Mouse (Mus musculus): Measurements from ENCODE around the gene Zfp646.

Gene Zfp646

DNA sequence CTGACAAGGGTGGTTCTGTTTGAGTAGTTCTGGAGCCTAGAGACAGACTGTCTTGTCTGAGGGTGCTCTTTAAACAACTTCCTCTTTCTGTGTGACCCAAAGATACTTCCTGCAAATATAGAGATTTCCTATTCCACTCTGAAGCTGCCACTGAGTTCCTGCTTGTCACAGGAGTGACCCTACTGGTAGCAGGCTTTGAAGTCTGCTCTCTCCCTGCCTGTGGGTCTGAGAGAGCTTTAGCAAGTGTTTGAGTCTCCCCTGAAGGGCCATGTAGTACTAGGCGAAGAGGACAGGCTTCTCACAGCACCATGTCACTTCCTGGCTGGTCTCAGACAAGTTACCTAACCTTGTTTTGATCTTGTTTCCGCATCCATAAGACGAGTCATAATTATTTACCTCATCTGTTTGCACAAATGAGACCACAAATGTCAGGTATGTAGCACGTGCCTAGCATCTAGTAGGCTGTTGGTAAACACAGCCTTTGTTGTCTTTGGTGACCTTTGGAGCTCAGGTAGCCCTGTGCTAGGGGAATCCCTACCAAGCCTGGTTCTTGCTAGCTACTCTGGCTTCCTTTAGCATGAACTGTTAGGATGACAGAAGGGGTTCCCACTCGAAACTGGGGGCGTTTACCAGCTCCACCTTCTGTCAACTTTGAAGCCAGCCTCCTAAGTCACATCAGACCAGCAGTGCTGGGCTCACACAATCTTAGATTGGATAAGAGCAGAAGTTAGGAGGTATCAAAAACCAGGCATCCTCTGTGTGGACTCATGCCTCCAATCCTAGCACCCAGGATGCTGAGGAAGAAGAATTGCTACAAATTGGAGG is 46.6 kb downstream of the Zfp646 start:
- peak in 1 of 2 experiments; percentile 42 for DNase-seq

GRCm38 (mm10) chr7:127923714-127924113 is 47.7 kb downstream of the Zfp646 start:
- DNase-seq = no peak

DNA sequence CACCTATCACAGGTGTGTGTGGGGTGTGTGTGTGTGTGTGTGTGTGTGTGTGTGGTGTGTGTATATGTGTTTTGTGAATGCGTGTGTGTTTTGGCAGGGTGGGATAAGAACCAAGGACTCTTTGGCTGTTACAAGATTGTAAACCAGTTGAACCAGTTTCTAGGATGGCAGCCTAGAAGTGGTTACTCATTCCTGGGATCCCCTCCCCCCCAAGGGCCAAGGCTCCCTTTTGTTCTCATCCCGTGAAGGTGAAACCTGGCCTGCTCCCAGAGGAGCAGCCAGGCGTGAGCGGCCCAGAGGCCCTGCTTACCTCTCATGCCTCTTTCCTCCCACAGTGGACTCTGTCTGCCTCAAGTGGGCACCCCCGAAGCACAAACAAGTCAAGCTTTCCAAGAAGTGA is 49.2 kb downstream of the Zfp646 start:
- peak; percentile 75 to 90 for DNase-seq

DNA sequence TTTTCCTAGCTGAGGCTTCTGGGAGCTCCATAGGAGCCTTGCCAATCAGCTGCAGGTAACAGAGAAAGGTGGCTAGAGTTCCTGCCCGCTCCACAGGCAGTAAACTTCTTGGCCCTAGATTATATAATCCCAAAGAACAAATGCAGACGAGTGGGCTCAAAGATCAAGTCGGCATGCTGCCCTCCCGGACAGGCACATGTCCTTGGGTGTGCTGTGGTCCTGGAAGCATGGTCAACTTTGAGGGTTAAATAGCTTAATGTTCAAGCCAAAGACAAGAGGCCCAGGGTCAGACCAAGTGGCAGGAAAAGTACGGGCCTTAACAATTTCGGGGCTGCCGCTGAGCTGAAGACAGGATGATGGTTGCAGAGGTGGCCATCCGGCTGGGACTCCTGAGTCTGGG is 50.0 kb downstream of the Zfp646 start:
- no peak for DNase-seq

- DNase-seq = no peak
These were observed 50.8 kb downstream of the Zfp646 start for GRCm38 (mm10) chr7:127926846-127927245.

DNA sequence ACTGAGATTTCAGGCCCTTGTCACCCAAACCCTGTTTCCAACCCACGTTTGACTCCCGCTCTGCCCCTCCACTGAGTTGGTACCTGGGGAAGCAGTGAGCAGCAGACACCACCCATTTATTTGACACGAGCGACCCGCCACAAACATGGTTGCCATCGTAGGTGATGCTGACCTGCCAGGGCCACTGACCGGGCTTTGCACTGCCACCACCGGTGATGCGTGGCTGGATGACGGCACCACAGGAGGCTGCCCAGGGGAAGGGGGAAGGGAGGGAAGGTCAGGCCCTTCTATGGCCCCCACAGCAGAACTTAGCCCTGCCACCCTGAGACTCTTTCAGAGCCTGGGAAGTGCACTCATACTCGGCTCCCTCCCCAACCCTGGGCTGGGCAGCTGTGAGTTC is 51.7 kb downstream of the Zfp646 start:
- DNase-seq = no peak

GRCm38 (mm10) chr7:127928596-127928995 is 52.6 kb downstream of the Zfp646 start:
- peak in 1 of 2 experiments; percentile 69 for DNase-seq

DNA sequence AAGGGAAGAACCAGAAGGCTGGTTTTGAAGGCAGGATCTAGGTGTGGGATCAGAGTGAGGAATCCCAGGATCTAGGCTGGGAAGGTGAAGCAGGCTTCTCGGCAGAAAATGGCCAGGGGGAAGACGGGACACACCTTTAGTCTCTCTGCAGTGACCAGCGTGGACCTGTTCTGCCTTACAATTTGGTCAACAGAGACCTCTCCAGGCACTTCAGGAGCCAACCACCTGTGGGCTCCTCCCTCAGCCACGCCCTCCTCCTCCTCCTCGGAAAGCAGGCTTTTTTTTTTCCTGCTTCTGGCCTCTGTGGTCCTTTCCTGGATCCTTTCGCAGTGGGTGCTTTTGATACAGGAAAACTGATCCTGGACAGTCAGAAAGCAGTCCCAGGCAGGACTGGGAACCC is 53.9 kb downstream of the Zfp646 start, which contains the start of gene Prss8:
TSS of gene Prss8 (minus strand) at position 182 of the 400 bp plus-strand sequence.
- peak; percentile 80 to 90 for DNase-seq

DNA sequence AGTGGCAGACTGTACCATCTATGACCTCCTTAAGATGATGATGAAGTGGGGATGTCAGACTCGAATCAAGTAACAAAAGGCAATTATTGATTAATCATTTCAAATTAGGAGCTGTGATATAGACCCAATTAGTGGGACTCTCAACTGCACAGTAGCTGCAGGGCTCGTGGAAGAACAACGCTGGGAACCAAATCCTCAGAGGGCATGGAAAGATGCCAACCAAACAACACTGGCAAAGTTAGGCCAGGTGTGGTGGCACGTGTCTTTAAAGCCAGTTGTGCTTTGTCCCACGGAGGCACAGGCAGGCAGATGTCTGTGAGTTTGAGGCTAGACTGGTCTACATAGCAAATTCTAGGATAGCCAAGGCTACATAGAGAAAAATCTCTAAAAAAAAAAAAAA is 54.6 kb downstream of the Zfp646 start:
- no peak for DNase-seq

DNA sequence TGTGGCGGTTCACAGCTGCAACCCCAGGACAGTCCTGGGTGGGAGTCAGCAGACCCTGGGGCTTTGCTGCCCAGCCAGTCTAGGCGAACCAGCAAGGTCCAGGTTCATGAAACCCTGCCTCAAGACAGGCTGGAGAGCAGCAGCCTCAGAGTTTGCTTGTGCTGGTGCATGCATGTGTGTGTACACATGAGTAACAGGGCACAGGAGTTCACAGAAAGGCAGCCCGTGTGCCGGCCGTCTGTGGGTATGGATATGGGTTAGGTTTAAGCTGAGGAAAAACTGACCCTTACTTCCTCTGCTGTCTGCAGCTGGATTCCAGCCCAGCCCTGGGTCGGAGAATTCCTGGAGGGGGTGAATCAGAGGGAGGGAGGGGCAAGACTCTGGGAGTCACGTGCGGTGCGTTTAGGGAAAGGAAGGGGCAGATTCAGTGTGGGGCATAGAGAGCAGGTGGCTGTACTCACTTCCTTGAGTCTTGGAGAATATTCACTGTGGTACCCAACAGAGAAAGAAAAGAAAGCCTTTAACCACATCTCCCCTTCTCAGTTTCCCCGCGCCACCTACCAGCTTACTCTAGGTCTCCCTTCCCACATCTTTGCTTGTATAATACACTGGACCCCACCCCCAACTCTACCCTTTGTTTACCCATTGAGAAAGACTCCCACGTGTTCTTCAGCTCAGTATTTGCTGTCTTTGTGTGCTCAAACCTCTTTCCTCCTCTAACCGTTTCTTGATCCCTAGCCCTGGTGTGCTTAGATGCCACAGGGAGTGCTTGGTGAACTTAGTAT is 55.5 kb downstream of the Zfp646 start:
- DNase-seq = peak; percentile 69 to 84

DNA sequence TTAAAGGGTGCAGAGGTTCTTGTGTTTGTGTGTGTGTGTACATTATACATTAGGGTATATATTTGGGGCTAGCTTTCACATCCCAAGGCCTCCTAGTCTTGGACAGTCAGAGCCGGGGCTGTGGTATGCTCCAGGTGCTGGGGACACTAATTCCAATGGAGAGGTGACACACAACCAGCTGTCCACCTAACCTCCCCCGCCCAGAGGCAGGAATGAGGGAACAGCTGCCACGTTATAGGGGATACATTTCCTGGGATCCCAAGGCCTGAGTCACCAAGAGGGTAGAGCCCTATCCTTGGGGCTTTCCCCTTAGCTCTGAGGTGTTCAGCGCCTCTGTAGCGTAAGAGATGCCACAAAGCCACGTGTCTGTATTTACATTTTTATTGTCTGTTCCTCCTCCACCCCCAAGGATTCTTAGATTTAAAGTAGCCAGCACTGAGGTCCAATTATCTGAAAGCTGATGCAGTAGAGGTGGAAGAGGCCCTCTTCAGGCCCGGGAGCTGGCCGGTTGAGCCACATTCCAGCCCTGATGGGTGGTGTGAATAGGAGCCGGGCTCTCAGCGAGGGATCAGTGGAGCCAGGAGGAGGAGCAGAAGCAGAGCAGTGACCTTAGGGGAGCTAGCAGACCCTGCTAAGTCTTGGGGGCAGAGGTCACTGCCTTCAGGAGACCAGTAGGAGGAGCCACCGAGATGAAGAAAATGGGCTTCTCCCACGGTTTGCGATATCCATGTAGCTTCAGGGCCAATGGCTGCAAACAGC is 56.4 kb downstream of the Zfp646 start:
- peak; percentile 72 to 88 for DNase-seq

DNA sequence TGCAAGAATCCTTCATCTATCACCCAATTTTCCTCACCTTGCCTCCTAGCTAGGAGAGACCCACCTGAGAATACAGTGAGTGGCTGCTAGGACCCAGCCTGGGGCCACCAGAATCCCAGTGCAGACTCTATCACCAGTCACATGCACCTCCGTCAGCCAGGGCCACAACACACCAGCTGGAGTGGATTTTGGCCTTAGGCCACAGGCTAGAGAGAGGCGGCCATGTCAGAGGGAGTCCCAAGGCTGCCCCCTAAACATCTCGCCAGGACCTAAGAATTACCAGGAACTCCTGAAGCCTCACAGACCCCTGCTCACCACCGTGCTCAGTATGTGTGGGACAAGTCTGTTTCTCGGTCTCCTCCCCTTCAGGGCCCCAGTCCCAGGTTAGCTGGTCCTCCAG is 58.1 kb downstream of the Zfp646 start:
- peak in 1 of 2 experiments; percentile 18 for DNase-seq

- DNase-seq = peak; percentile 97
These were observed 59.2 kb downstream of the Zfp646 start for GRCm38 (mm10) chr7:127935028-127935722.
